Mouse (Mus musculus): ENCODE results near the gene Ccdc47. TPM values are rescaled to one million over a fixed set of nuclear protein-coding genes. Genes with fewer than 3 reads are reported as not detected.
"Not testable (repeated sequence)": the region's sequence is repeated elsewhere in the genome, so short reads cannot be mapped to it uniquely, and the experiment has no call there.

Gene Ccdc47
- polyA plus RNA-seq, 1 experiment from 2014 or later = 44.2 TPM

DNA sequence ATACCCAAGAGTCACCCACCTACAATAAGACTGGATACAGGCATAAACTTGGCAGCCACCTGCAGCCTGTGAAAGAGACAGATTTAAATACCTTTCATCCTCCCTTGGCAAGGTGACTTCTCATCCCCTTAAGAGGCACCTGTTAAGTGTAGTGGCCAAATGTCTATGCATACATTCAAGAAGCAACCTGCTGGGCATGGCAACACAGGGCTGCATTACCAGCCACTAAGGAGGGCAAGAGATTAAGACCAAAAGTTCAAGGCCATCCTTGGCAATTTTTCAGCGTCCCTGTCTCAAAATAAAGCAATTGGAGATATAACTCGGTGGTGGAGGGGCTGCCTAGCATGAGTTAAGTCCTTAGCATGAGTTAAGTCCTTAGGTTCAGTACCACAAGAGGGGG is 38.6 kb upstream of the Ccdc47 start:
- ATAC-seq (ENCODE audit: low read depth) = no peak
- peak overlapping the region; percentile 75 for H3K9ac ChIP-seq (ENCODE audit: low read depth, low read length)
- WGBS (ENCODE audit: insufficient replicate concordance) = 14% methylated on average over 2 of the region's 2 CpGs
- no peaks in the 10 kb centered on the region for H3K27me3 ChIP-seq (ENCODE audit: control insufficient read depth, insufficient read depth, low read depth, low read length)
- no peaks in the 10 kb centered on the region for H3K9me3 ChIP-seq (replicated peaks; ENCODE audit: control insufficient read depth, low read length)
- H3K36me3 ChIP-seq (ENCODE audit: control insufficient read depth, insufficient read depth) = peaks cover 33% of the 10 kb centered on the region
- H3K4me1 ChIP-seq (ENCODE audit: control insufficient read depth, low read depth, low read length) = peaks cover 20% of the 10 kb centered on the region
- H3K4me2 ChIP-seq (ENCODE audit: low read depth, low read length) = peak overlapping the region; percentile 90
- H3K27ac ChIP-seq (ENCODE audit: low read length) = no peak overlapping the region
- H3K4me3 ChIP-seq (ENCODE audit: low read depth, low read length) = peak overlapping the region; percentile 92

DNA sequence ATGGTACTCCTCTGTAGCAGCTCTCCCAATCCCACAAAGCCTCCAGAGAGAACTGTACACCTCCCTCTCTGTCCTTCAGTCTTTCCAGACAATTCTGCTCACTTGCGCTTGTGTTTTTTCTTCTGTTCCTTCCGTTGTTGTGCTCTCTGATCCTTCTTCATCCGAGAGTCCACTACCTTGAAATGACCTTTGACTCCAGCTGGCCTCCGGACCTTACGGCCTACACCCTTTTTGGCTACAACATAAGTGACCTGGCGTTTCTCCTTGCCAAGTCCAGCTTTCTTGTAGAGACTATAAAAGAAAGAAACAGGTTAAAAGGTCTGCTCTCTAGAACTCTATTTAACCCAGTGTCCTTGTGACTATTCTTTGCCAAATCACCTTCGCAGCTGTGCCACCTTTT is 33.2 kb upstream of the Ccdc47 start:
- no peak overlapping the region for H3K27ac ChIP-seq (ENCODE audit: low read length)

DNA sequence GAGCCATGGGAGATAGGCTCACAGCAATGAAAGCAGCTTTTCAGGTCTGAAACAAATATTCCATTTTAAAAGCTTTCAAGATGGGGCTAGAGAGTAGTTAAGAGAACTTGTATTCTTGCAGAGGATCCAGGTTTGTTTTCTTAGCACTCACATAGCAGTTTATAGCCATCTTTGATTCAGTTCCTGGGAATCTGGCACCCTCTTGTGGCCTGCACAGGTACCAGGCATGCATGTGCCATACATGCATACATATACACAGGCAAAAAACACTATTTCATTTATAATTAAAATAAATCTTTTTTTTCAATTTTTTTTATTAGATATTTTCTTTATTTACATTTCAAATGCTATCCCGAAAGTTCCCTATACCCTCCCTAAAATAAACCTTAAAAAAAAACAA is 30.7 kb upstream of the Ccdc47 start:
- H3K4me1 ChIP-seq (ENCODE audit: control insufficient read depth, low read depth, low read length) = no peaks in the 10 kb centered on the region
- no peak for ATAC-seq (ENCODE audit: low read depth)
- 0 out of 2 replicates have a peak, but pooled peaks cover 2% of the 10 kb centered on the region for H3K9me3 ChIP-seq (replicated peaks; ENCODE audit: control insufficient read depth, low read length)
- peaks cover 81% of the 10 kb centered on the region for H3K36me3 ChIP-seq (ENCODE audit: control insufficient read depth, insufficient read depth)
- H3K27me3 ChIP-seq (ENCODE audit: control insufficient read depth, insufficient read depth, low read depth, low read length) = no peaks in the 10 kb centered on the region
- 76% methylated on average over 1 of the region's 1 CpGs for WGBS (ENCODE audit: insufficient replicate concordance)
- H3K9ac ChIP-seq (ENCODE audit: low read depth, low read length) = no peak overlapping the region
- no peak overlapping the region for H3K27ac ChIP-seq (ENCODE audit: low read length)
- no peak overlapping the region for H3K4me2 ChIP-seq (ENCODE audit: low read depth, low read length)
- no peak overlapping the region for H3K4me3 ChIP-seq (ENCODE audit: low read depth, low read length)

More for the DNA sequence above, 33.2 kb upstream of the Ccdc47 start:
- 80% methylated on average over 7 of the region's 7 CpGs for WGBS (ENCODE audit: insufficient replicate concordance)
- H3K9ac ChIP-seq (ENCODE audit: low read depth, low read length) = no peak overlapping the region
- H3K27me3 ChIP-seq (ENCODE audit: control insufficient read depth, insufficient read depth, low read depth, low read length) = no peaks in the 10 kb centered on the region
- H3K36me3 ChIP-seq (ENCODE audit: control insufficient read depth, insufficient read depth) = peaks cover 74% of the 10 kb centered on the region
- H3K4me2 ChIP-seq (ENCODE audit: low read depth, low read length) = no peak overlapping the region
- H3K9me3 ChIP-seq (replicated peaks; ENCODE audit: control insufficient read depth, low read length) = 0 out of 2 replicates have a peak, but pooled peaks cover 2% of the 10 kb centered on the region
- ATAC-seq (ENCODE audit: low read depth) = no peak
- no peaks in the 10 kb centered on the region for H3K4me1 ChIP-seq (ENCODE audit: control insufficient read depth, low read depth, low read length)
- no peak overlapping the region for H3K4me3 ChIP-seq (ENCODE audit: low read depth, low read length)

DNA sequence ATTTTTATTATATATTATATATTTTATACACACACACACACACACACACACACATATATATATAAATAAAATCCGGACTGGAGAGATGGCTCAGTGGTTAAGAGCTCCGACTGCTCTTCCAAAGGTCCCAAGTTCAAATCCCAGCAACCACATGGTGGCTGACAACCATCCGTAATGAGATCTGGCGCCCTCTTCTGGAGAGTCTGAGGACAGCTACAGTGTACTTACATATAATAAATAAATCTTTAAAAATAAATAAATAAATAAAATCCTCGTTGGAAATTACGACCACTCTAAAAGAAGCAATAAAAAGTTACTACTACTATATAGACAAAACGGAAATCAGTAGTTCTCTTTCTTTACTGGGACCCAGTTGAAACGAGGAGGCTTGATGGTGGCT is 17.8 kb upstream of the Ccdc47 start:
- ATAC-seq (ENCODE audit: low read depth); H3K4me2 ChIP-seq (ENCODE audit: low read depth, low read length); H3K27me3 ChIP-seq (ENCODE audit: control insufficient read depth, insufficient read depth, low read depth, low read length); H3K4me3 ChIP-seq (ENCODE audit: low read depth, low read length); H3K4me1 ChIP-seq (ENCODE audit: control insufficient read depth, low read depth, low read length); H3K9ac ChIP-seq (ENCODE audit: low read depth, low read length); H3K27ac ChIP-seq (ENCODE audit: low read length); H3K9me3 ChIP-seq (replicated peaks; ENCODE audit: control insufficient read depth, low read length): not testable (repeated sequence)
- peaks cover 45% of the 10 kb centered on the region for H3K36me3 ChIP-seq (ENCODE audit: control insufficient read depth, insufficient read depth)
- WGBS (ENCODE audit: insufficient replicate concordance) = 74% methylated on average over 8 of the region's 8 CpGs

DNA sequence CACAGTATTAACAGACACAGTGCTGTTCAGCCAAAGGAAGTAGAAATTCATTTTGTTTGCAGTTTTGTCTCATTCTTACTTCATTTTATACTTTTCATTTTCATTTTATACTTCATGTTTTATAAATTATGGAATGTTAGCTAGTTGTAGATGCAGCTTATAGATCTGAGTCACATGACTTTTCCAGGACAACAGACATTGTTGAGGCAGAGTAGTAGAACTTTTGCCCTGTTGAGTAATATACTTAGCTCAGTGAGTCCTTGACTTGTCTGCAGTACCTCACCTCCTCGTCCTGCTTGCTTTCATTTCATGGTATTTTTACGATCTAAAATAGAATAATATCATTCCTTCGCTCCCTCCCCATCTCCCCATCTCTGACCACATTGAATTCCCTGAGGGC is 4.5 kb upstream of the Ccdc47 start:
- Histone ChIP-seq H3K4me2 (ENCODE audit: low read depth, low read length) (no peak overlapping the region), H3K4me1 (ENCODE audit: control insufficient read depth, low read depth, low read length) (peaks cover 13% of the 10 kb centered on the region), H3K9ac (ENCODE audit: low read depth, low read length) (no peak overlapping the region), H3K27ac (ENCODE audit: low read length) (0 out of 2 replicates have a peak overlapping the region, but pooled peaks have one; percentile 2), H3K9me3 (replicated peaks; ENCODE audit: control insufficient read depth, low read length) (no peaks in the 10 kb centered on the region), H3K4me3 (ENCODE audit: low read depth, low read length) (no peak overlapping the region), H3K27me3 (ENCODE audit: control insufficient read depth, insufficient read depth, low read depth, low read length) (no peaks in the 10 kb centered on the region), H3K36me3 (ENCODE audit: control insufficient read depth, insufficient read depth) (peaks cover 10% of the 10 kb centered on the region)
- ATAC-seq (ENCODE audit: low read depth) = no peak
- 74% methylated on average over 3 of the region's 3 CpGs for WGBS (ENCODE audit: insufficient replicate concordance)

DNA sequence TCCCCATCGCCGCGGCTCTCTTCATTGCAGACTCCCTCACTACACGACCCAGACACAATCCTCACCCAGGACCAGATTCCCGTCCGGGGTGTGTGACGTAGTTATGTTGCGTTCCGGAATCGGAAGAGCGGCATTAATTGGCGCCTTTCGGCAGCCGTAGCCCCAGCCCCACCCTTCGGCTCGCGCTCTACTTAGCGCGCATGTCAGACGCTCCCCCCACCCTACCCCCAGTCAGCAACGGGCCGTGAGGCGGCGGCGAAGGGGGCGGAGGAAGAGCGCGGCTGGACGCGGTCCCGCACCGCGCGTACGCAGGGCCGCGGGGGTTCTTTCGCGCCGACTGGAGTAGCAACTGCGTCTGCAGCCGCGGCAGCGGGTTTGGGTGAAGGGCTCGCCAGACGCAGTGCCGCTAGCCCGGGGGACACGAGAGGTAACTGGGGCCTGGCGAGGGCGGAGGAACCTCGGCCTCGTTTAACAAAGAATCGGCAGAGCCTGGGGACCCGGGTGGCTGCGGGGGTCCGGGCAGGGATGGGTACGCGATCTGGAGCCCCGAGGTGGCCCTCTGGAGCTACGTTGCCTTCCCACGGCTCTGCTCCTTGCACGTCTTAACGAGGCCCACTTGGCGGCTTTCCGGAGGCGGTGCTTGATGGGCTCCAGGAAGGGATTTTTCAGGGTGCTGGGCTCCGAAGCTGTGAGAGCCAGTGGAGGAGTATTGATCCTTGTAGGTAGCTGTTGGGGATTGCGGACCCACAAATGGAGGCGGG is 766 bp upstream of the Ccdc47 start, which contains the start of gene Ddx42:
Gene Ddx42 (plus strand): TSS at position 197 of the 761 bp plus-strand sequence.
- Histone ChIP-seq H3K4me3 (ENCODE audit: low read depth, low read length) (peak within 1 kb of the TSS; percentile 97), H3K36me3 (ENCODE audit: control insufficient read depth, insufficient read depth) (peaks cover 6% of the 10 kb centered on the region; the same call in 1 of the 2 replicates), H3K4me1 (ENCODE audit: control insufficient read depth, low read depth, low read length) (peaks cover 24% of the 10 kb centered on the region), H3K27ac (ENCODE audit: low read length) (peak within 1 kb of the TSS; percentile 100), H3K9ac (ENCODE audit: low read depth, low read length) (peak within 1 kb of the TSS; percentile 95), H3K27me3 (ENCODE audit: control insufficient read depth, insufficient read depth, low read depth, low read length) (no peaks in the 10 kb centered on the region), H3K9me3 (replicated peaks; ENCODE audit: control insufficient read depth, low read length) (no peaks in the 10 kb centered on the region), H3K4me2 (ENCODE audit: low read depth, low read length) (peak within 1 kb of the TSS; percentile 93)
- under 1% methylated on average over 70 of the region's 70 CpGs for WGBS (ENCODE audit: insufficient replicate concordance)
- ATAC-seq (ENCODE audit: low read depth) = peak; percentile 89

DNA sequence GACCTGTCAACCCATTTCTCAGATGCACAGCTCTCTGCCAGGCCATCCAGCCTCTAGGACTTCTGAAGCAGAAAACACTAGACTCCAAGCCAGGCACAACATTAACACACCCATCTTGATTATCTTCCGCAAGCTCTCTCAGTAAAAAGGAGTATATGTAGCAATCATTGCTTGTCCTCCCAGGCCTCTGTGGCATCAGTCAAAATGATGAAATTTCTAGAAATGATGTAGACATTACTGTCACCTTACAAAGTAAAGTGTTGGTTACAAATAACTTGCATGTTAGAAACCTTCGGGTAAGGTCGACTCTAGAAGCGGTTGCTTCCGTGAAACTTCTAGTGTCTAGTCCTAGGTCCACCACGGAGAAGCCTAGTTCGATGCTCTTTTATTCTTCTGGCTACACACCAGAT is 689 bp downstream of the Ccdc47 start:
- no peak for ATAC-seq (ENCODE audit: low read depth)
- peak overlapping the region; percentile 93 for H3K4me2 ChIP-seq (ENCODE audit: low read depth, low read length)
- H3K4me1 ChIP-seq (ENCODE audit: control insufficient read depth, low read depth, low read length) = peaks cover 21% of the 10 kb centered on the region
- H3K9me3 ChIP-seq (replicated peaks; ENCODE audit: control insufficient read depth, low read length) = no peaks in the 10 kb centered on the region
- H3K4me3 ChIP-seq (ENCODE audit: low read depth, low read length) = peak overlapping the region; percentile 97
- H3K27ac ChIP-seq (ENCODE audit: low read length) = peak overlapping the region; percentile 100
- WGBS (ENCODE audit: insufficient replicate concordance) = 7% methylated on average over 7 of the region's 7 CpGs
- no peaks in the 10 kb centered on the region for H3K27me3 ChIP-seq (ENCODE audit: control insufficient read depth, insufficient read depth, low read depth, low read length)
- H3K36me3 ChIP-seq (ENCODE audit: control insufficient read depth, insufficient read depth) = peaks cover 17% of the 10 kb centered on the region
- H3K9ac ChIP-seq (ENCODE audit: low read depth, low read length) = peak overlapping the region; percentile 95

DNA sequence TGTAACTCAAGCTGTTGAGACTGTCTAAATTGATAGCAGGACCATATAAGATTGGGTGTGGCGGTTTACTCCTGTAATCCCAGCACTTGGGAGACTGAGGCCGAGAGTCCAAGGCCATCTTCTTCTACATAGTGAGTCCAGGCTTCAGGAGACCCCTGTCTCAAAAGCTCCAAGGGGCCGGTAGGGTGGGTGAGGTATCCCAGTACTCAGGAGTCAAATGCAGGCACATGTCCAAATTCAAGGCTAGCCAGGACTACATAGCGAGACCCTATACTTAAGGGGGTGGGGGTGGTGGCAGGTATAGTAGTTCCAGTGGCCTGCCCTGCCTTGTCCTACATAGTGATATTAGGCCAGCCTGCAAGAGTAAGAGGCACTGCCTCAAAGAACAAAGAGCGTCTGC is 1.3 kb downstream of the Ccdc47 start:
- 74% methylated on average over 5 of the region's 5 CpGs for WGBS (ENCODE audit: insufficient replicate concordance)
- no peaks in the 10 kb centered on the region for H3K9me3 ChIP-seq (replicated peaks; ENCODE audit: control insufficient read depth, low read length)
- peaks cover 21% of the 10 kb centered on the region for H3K4me1 ChIP-seq (ENCODE audit: control insufficient read depth, low read depth, low read length)
- no peak overlapping the region for H3K27ac ChIP-seq (ENCODE audit: low read length)
- peak overlapping the region; percentile 93 for H3K4me2 ChIP-seq (ENCODE audit: low read depth, low read length)
- H3K4me3 ChIP-seq (ENCODE audit: low read depth, low read length) = peak overlapping the region; percentile 97
- peaks cover 22% of the 10 kb centered on the region for H3K36me3 ChIP-seq (ENCODE audit: control insufficient read depth, insufficient read depth)
- no peaks in the 10 kb centered on the region for H3K27me3 ChIP-seq (ENCODE audit: control insufficient read depth, insufficient read depth, low read depth, low read length)
- ATAC-seq (ENCODE audit: low read depth) = no peak
- H3K9ac ChIP-seq (ENCODE audit: low read depth, low read length) = no peak overlapping the region; the same call in 1 of the 2 replicates

DNA sequence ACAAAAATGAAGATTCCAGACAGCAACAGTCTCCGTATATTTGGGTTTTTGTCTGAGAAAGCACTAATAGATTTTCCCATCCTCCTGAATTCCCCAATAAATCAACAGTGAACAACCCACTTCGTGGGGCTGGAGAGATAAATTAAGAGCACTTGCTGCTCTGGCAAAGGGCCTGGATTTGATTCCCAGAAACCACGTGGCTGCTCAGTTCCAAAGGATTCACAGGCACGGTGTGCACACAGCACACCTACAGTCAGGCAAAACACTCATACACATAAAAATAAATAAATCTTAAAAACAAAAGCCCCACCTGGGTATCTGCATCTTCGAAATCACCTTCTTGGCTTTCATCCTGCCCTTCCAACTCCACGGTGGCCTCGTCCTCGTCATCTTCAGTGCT is 3.4 kb downstream of the Ccdc47 start:
- H3K9ac ChIP-seq (ENCODE audit: low read depth, low read length) = no peak overlapping the region
- 83% methylated on average over 8 of the region's 8 CpGs for WGBS (ENCODE audit: insufficient replicate concordance)
- peaks cover 12% of the 10 kb centered on the region for H3K4me1 ChIP-seq (ENCODE audit: control insufficient read depth, low read depth, low read length)
- no peaks in the 10 kb centered on the region for H3K9me3 ChIP-seq (replicated peaks; ENCODE audit: control insufficient read depth, low read length)
- H3K36me3 ChIP-seq (ENCODE audit: control insufficient read depth, insufficient read depth) = peaks cover 38% of the 10 kb centered on the region
- H3K4me3 ChIP-seq (ENCODE audit: low read depth, low read length) = no peak overlapping the region
- H3K4me2 ChIP-seq (ENCODE audit: low read depth, low read length) = no peak overlapping the region
- no peak for ATAC-seq (ENCODE audit: low read depth)
- H3K27me3 ChIP-seq (ENCODE audit: control insufficient read depth, insufficient read depth, low read depth, low read length) = no peaks in the 10 kb centered on the region
- H3K27ac ChIP-seq (ENCODE audit: low read length) = no peak overlapping the region
